Mouse (Mus musculus) embryo, embryonic 10 days (tissue): ENCODE results near the gene March7.

ENCODE experiments used
- DNase-seq: peaks from one replicate; pipeline ENCODE4 v3.0.0-alpha.2; 2015; ENCODE audit warnings: low spot score

The March7 gene

DNA sequence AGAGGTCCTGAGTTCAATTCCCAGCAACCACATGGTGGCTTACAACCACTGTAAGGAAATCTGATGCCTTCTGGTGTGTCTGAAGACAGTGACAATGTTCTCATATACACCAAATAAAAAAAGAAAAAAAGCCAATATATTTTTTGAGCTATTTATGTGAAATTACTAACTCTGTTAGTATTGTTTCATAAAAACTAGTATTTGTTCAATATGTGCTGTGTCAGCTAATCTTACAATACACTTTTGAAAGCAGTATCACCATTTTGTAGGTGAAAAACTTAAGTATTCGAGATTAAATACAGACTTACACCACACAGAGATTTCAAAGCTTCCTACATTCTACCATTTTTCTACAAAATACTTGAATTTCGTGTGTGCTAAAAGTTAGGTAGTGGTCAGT lies 5.0 kb downstream of the March7 start:
- DNase-seq: no peak

- no peak for DNase-seq
These were observed 7.0 kb downstream of the March7 start for GRCm38 (mm10) chr2:60216547-60217153.

DNA sequence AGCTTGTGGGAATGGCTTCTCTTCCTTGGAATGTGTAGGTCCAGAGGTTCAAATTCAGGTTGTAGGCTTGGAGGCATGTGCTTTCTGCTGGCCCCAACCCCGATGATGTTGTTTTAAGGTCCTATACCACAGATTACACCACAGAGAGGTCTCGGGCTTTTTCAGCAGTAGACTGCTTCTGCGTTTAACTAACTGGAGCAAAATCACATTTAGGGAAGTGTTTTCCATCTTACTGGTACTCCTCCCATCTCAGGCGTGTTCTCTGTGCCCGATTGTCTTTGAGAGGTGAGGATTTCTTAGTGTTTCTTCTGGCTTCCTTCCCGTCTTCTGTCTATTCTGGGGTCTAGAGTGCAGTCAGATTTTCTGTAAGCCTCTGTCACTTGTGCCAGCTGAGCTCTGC lies 7.9 kb downstream of the March7 start:
- DNase-seq: no peak

DNA sequence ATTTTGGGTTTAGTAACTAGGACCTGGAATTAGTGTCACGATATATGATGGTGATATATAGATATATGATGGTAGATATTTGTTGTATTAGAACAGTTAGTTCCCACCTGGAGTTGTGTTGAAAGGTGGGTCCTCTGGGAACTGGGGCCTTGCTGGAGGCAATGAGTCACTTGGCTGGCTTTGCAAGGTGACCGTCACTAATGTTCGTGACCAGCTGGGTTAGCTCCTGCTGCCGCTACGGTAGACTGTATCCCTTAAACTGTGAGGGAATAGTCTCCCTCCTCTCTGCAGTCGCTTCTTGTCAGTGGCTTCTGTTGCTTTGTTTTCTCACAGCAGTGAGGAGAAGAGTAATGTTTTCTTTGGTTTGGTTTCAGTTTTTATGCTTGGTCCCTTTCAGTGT lies 11.5 kb downstream of the March7 start:
- no peak for DNase-seq

DNA sequence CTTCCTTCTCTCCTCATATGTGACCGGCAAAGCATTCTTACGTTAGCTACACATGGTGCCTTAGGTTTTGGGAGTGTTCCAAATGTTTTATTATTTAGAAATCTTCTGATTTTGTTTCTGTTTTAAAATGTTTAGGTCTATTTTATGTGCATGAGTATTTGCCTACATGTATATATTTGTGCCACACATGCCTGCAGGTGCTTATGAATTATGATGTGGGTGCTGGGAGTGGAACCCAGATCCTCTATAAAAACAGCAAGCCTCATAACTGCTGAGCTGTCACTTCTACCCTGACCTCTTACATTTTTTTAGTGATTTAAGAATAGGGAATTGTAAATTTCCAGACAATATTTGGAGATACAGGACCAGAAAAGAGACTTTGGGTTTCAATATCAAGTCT lies 12.3 kb downstream of the March7 start:
- DNase-seq: no peak

DNA sequence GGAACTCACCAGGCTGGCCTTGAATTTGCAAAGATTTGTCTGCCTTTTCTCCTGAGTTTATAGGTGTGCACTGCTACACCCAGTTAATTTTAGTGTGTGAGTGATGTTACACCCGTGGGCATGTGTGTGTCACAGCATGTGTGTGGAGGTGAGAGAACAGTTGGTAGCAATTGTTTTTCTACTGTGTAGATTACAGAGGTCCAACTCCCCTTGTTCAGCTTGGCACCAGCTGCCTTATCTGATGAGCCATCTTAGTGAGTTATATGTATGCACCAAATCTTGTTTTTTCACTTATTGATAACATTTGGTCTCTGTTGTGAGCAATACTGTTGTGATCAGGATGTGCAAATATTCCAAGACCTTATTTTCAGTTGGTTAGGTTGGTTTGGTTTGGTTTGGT lies 13.8 kb downstream of the March7 start:
- no peak for DNase-seq

- no peak for DNase-seq
These were observed 18.8 kb downstream of the March7 start for GRCm38 (mm10) chr2:60228470-60228869.

DNA sequence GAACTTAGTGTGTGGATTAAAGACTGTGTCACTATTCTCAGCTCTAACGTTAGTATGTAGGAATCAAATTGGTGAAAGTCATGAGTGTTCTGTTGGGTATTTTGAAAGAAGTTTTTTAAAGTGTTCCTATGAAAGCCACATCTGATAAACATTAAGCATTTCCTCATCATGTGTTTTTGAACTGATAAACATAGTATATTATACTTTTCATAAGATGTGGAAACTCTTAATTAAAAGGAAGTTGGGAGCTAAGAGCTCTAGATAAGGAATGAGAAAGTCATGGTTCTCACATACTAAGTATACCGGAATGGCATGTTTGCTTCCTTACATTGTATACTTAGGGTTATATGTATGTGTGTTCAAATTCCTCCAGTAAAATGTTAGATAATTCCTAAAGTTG lies 20.7 kb downstream of the March7 start:
- DNase-seq: no peak

DNA sequence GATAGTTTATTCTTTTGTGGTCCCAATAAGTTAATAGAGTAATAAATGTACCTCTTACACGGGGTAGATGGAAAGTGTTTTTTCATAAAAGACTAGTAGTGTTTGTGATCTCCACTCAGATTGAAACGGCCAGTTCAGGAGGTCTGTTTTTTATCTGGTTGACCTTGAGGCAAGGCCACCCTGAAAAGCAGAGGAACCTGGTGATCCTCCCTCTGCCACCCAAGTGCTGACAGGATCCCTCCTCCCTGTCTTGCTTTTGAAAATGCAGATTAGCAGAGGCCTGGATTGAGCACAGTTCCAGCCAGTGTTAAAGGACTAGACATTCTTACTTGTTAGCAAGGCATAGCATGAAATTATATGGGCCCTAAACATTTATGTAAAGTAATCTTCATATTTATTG lies 23.5 kb downstream of the March7 start:
- DNase-seq: no peak

GRCm38 (mm10) chr2:60234506-60234905 lies 24.8 kb downstream of the March7 start:
- no peak for DNase-seq

DNA sequence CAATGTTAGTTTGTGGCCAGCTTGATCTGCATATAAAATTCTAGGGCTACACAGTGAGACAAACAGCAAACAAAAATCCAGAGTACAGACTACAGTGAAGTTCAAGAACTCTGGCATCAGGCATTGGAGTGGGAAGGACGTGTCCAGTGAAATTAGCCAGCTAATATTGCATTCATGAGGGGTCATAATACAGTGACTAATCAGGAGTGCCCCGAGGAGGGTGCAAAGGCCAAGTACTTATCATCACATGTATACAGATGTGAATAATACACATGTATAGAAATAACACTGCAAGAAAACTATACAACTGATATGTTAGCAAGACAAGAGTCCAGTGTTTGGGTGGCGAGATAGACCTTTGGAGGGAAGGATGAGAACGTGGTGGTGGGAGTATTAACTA lies 43.1 kb downstream of the March7 start:
- no peak for DNase-seq

GRCm38 (mm10) chr2:60253506-60253905 lies 43.8 kb downstream of the March7 start:
- DNase-seq: no peak

DNA sequence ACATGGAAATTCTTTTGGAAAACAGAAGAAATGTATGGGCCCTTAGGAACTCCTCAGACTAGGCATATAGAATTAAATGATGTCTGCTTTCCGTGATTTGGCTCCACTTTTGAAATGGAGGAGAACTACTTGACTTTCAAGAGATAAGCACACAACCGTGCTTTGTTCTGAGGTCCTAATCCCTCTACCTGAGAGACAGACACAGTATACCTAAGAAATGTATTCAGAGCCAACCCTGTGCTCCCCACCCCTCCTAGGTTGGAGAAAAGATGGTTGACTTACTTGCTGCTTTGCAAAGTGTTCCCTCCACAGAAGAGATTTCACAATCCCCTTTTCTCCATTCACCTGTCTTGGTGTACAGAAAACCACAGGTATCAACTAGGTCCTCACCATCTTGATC lies 47.1 kb downstream of the March7 start:
- DNase-seq: peak; percentile 2

DNA sequence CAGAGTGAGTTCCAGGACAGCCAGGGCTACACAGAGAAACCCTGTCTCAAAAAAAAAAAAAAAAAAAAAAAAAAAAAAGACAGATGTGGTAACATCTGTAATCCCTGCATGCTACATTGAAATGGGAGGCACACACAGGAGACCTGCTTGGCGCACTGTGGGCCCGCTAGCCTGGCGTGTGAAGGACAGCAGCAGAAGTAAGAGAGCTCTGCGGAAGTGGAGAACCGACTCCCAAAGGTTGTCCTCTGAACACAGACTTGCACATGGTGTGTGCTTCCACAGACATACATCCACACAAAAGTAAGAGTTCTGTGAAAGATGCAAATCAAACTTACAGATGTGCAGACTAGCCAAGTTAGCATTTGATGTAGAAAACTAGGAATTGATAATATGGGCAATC lies 49.5 kb downstream of the March7 start:
- DNase-seq: no peak

- no peak for DNase-seq
These were observed 51.1 kb downstream of the March7 start for GRCm38 (mm10) chr2:60260621-60261350.

DNA sequence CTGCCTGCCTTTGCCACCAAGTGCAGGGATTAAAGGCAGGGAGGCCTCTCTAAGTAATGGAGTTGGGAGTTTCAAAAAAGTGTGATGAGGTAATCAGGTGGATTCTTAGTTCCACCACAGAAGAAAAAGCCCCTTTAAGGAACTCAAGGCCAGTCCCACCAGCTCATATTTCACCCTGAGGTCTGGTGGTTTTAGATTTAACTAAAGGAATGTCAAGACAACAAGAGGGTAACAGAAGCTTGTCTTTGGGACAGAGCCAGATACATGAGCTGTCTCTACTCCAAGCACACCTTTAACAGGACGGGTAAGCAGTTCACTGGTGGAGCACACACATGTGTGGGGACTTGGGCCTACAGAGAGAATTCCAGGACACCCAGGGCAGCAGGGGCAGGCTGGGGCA lies 57.9 kb downstream of the March7 start:
- no peak for DNase-seq

GRCm38 (mm10) chr2:60269856-60270479 lies 60.3 kb downstream of the March7 start:
- no peak for DNase-seq

DNA sequence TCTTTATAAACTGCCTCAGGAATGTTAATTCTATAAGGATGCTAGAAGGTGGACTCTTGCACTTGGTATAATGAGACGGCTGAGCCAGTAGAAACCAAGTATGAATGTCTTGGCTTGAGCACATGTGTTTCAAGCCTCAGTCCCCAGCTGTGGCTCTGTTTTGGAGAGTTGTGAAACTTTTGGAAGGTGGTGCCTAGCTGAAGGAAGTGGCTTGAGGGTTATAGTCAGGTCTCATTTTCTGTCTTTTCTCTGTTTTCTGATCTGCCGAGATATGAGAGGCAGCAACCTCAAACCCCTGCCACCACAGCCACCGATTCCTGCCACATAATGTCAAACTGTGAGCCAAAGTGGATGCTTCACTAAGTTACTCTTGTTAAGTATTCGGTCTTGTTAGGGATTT lies 68.9 kb downstream of the March7 start:
- DNase-seq: no peak

- no peak for DNase-seq
These were observed 72.9 kb downstream of the March7 start for GRCm38 (mm10) chr2:60282625-60283024.

DNA sequence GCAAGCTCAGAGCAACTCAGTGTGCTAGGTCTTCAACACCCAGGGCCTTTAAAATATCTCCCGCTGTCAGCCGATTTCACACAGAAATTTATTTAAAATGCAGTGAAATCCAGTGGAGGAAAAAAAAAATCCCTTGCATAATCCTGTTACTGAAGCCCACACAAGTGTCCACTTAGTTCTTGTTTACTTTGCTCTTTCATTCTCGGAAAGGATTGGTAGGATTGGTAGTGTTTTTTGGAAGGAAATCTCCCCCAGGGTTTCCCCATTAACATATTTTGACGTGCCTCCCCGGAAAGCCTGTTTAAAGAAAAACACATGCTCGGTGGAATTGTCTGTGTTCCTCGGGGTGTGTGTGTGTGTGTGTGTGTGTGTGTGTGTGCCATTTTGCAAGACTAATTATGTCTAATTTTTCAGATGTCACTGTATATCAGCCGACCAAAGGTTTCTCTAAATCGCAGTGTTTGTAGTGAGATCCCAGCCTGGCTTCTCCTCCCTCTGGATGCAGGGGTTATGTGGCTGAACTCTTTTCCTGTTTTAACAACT lies 73.6 kb downstream of the March7 start:
- DNase-seq: no peak

DNA sequence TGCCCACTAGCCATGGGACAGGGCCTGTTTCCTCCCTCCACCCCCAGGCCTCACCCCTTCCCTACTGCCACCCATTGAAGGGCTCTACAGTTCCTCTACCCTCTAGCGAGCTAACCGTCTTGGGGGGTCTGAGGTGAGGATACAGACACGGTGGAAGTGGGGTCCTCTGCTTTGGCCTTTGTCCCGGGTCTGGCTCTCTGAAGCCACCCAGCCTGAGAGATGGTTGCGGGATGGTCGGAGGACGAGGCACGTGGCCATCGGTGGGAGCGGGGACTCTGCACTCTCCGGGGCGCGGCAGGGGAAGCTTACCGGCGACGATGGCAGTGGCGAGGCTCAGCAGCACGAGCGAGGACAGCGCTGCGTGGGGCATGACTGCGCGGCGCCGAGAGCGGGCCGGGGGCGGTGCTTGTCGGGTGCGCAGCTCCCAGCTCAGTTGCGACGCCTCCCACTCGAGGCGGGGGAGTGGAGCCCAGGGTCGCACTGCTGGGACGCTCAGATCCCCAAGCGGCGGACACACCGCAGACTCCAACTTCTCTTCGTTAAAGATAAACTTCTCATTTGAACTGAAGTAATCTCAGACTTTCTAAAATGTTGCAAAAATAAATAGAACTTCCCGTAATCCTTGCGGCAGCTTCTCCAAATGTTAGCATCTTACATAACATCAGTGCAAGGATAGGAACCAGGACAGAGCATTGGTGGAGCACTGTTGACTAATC lies 74.2 kb downstream of the March7 start:
- peak; percentile 71 for DNase-seq

GRCm38 (mm10) chr2:60284467-60284821 lies 74.8 kb downstream of the March7 start, which contains the start of gene Cd302:
Cd302 (minus strand) TSS chr2:60284488.
- DNase-seq: no peak
